Mouse (Mus musculus) effector memory CD4-positive, alpha-beta T cell, adult 7 months (primary cell): ENCODE results near the gene Gpr37. TPM values are rescaled to one million over a fixed set of nuclear protein-coding genes. Genes with fewer than 3 reads are reported as not detected.

Experiments
- polyA plus RNA-seq: library from polyadenylated mRNA; unstranded; fragments of 100-300 nt; shearing (Covaris generic); gene quantifications from one replicate; pipeline ENCODE4 v1.2.1, GENCODE M21; 2017

The Gpr37 gene
- polyA plus RNA-seq, result not detected

GRCm38 (mm10) chr6:25690629-25691028 is at the start of gene Gpr37:
Gene Gpr37, minus strand, starts transcription at chr6:25690729.

Other genes starting within 250 kb of the Gpr37 start
- 34.4 TPM for gene Pot1a, start 118.5 kb upstream of the Gpr37 start, polyA plus RNA-seq